Mouse (Mus musculus) ES-E14 (cell line): Measurements from ENCODE around the gene Rbm47. TPM values are rescaled to one million over a fixed set of nuclear protein-coding genes. Genes with fewer than 3 reads are reported as not detected.
A peak's percentile ranks its signal among the peaks of the same experiment; 100 is the strongest.

Experiments used
- DNase-seq: peaks from one replicate; pipeline ENCODE4 v3.0.0-alpha.2; 2013; ENCODE audit warnings: low read depth, low spot score
- H3K27ac ChIP-seq: 2 replicates; pipeline ENCODE4 v1.5.1; 2012; ENCODE audit warnings: low read depth, mild to moderate bottlenecking, low read length, moderate library complexity, mixed read lengths; ENCODE audit not compliant: poor library complexity, insufficient read depth, severe bottlenecking
- H3K36me3 ChIP-seq: 2 replicates; pipeline ENCODE4 v1.6.1; 2012; ENCODE audit warnings: mild to moderate bottlenecking, low read length, moderate library complexity, mixed read lengths; ENCODE audit not compliant: control insufficient read depth, poor library complexity, insufficient read depth, severe bottlenecking
- H3K4me1 ChIP-seq, 2 experiments: fragments of 150-350 bp in 1 of 2; sonication (generic) in 1 of 2; 2 replicates each; pipeline ENCODE4 v1.6.1; 2012; ENCODE audit warnings: low read length in 2 of 2, mild to moderate bottlenecking in 1 of 2, mixed read lengths in 1 of 2; ENCODE audit not compliant: control insufficient read depth in 2 of 2, insufficient read depth in 2 of 2, poor library complexity in 1 of 2
- H3K4me3 ChIP-seq, 2 experiments: fragments of 150-350 bp in 1 of 2; sonication (generic) in 1 of 2; 2 replicates each; pipeline ENCODE4 v1.5.1; 2012; ENCODE audit warnings: low read length in 2 of 2, low read depth in 1 of 2, mild to moderate bottlenecking in 1 of 2, mixed read lengths in 1 of 2; ENCODE audit not compliant: insufficient read depth in 1 of 2, poor library complexity in 1 of 2, severe bottlenecking in 1 of 2
- H3K9ac ChIP-seq: 2 replicates; pipeline ENCODE4 v1.6.1; 2012; ENCODE audit warnings: low read depth, mild to moderate bottlenecking, low read length, mixed read lengths; ENCODE audit not compliant: poor library complexity, insufficient read depth, severe bottlenecking
- H3K9me3 ChIP-seq: fragments of 150-350 bp; sonication (generic); 2 replicates; pipeline ENCODE4 v1.6.1; 2012; ENCODE audit warnings: low read depth, mild to moderate bottlenecking, low read length; ENCODE audit not compliant: control insufficient read depth, insufficient read depth
- CHD2 ChIP-seq: IDR thresholded peaks from 2 replicates; pipeline ENCODE4 v1.6.1; 2014; ENCODE audit warnings: mild to moderate bottlenecking, low read depth, low read length, inconsistent platforms
- HCFC1 ChIP-seq: IDR thresholded peaks from 2 replicates; pipeline ENCODE4 v1.6.1; 2012; ENCODE audit warnings: low read length, inconsistent platforms, borderline replicate concordance; ENCODE audit not compliant: insufficient read depth
- MAFK ChIP-seq: IDR thresholded peaks from 2 replicates; pipeline ENCODE4 v1.6.1; 2014; ENCODE audit warnings: mild to moderate bottlenecking, low read depth, low read length, inconsistent platforms; ENCODE audit not compliant: insufficient read depth
- ZC3H11A ChIP-seq: IDR thresholded peaks from 2 replicates; pipeline ENCODE4 v1.6.1; 2012; ENCODE audit warnings: low read depth, mild to moderate bottlenecking, inconsistent platforms, low read length, borderline replicate concordance
- ZNF384 ChIP-seq: IDR thresholded peaks from 2 replicates; pipeline ENCODE4 v1.6.1; 2012; ENCODE audit warnings: low read depth, low read length, inconsistent platforms
- in situ Hi-C, 2 experiments: fragments of 600-800 bp; cut with MboI; formaldehyde crosslinking; loops; one replicate each; pipeline ENCODE4 v1.15.1; 2025; ENCODE audit warnings: low sequenced_read_pairs in 2 of 2, inconsistent platforms in 1 of 2; ENCODE audit not compliant: unreplicated experiment in 2 of 2
- total RNA-seq: library from RNA; depleted of rRNA; stranded (reverse); fragments of 300-350 nt; gene quantifications from 2 replicates; pipeline ENCODE4 v1.2.3, GENCODE M21; 2012

Gene Rbm47
- total RNA-seq, 1 experiment, result 13.4 TPM

GRCm38 (mm10) chr5:66095166-66095565 is 77.8 kb downstream of the Rbm47 start:
- no peak for DNase-seq
- no peaks in the 10 kb centered on the region for H3K9me3 ChIP-seq
- H3K9ac ChIP-seq, result no peak overlapping the region
- H3K27ac ChIP-seq, result no peak overlapping the region
- in situ Hi-C loops, result no loop called here
- H3K36me3 ChIP-seq, result no peaks in the 10 kb centered on the region
- no peak for TF ChIP-seq HCFC1
- no peak for TF ChIP-seq ZC3H11A
- TF ChIP-seq MAFK, result no peak
- no peak for TF ChIP-seq ZNF384
- no peak for TF ChIP-seq CHD2
- peaks cover 4% of the 10 kb centered on the region in 2 experiments; a peak in 2 of 4 replicates for H3K4me1 ChIP-seq
- H3K4me3 ChIP-seq, result no peak overlapping the region

DNA sequence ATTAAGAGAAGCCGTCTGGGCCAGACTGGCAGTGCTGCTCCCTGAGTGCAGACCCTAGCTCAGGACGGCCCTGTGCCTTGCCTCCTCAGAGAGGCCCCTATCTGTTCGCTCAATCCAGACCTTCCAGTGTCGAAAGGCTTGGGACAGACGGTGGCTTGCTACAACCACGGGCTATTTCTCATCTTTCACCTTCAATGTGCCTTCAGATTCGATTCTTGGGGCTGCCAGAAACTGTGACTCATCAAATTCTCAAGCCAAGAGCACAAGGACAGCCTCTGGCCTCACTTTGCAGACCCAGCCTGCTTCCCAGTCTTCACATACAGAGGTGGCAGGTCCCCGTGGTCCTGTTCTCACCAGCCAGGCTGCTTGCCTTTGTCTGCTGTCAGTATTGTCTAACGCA is 82.9 kb downstream of the Rbm47 start:
- no peak for DNase-seq
- Histone ChIP-seq H3K4me3 (no peak overlapping the region), H3K27ac (no peak overlapping the region), H3K9ac (no peak overlapping the region), H3K9me3 (no peaks in the 10 kb centered on the region), H3K36me3 (no peaks in the 10 kb centered on the region), H3K4me1 (peaks cover 4% of the 10 kb centered on the region in 2 experiments; a peak in 2 of 4 replicates)
- in situ Hi-C loops, result no loop called here
- TF ChIP-seq HCFC1, result no peak
- no peak for TF ChIP-seq ZC3H11A
- no peak for TF ChIP-seq ZNF384
- TF ChIP-seq MAFK, result peak; percentile 45; the same call in 1 of the 2 replicates
- TF ChIP-seq CHD2, result no peak

- H3K4me3 ChIP-seq, result no peak overlapping the region
- H3K36me3 ChIP-seq, result no peaks in the 10 kb centered on the region
- in situ Hi-C loops, result no loop called here
- DNase-seq, result no peak
- H3K27ac ChIP-seq, result no peak overlapping the region
- TF ChIP-seq ZNF384 (no peak), HCFC1 (no peak), ZC3H11A (no peak)
- no peak overlapping the region for H3K9ac ChIP-seq
- H3K4me1 ChIP-seq, result peaks cover 4% of the 10 kb centered on the region in 2 experiments; a peak in 2 of 4 replicates
- no peaks in the 10 kb centered on the region for H3K9me3 ChIP-seq
Measured at GRCm38 (mm10) chr5:66089600-66089999, 83.3 kb downstream of the Rbm47 start.

- in situ Hi-C loops, result no loop called here
- H3K4me1 ChIP-seq, result peaks cover 4 to 5% of the 10 kb centered on the region in 2 experiments; a peak in 3 of 4 replicates
- DNase-seq, result no peak
- H3K9ac ChIP-seq, result no peak overlapping the region
- TF ChIP-seq ZNF384, result no peak
- TF ChIP-seq HCFC1, result no peak
- no peak for TF ChIP-seq ZC3H11A
- TF ChIP-seq MAFK, result no peak
- H3K9me3 ChIP-seq, result no peaks in the 10 kb centered on the region
- H3K27ac ChIP-seq, result no peak overlapping the region
- H3K4me3 ChIP-seq, result no peak overlapping the region
- no peaks in the 10 kb centered on the region for H3K36me3 ChIP-seq
Measured at GRCm38 (mm10) chr5:66088902-66089295, 84.0 kb downstream of the Rbm47 start.
